Comparison of ENCODE assay signal across 9 mouse cellular contexts in the genomic region with DNA sequence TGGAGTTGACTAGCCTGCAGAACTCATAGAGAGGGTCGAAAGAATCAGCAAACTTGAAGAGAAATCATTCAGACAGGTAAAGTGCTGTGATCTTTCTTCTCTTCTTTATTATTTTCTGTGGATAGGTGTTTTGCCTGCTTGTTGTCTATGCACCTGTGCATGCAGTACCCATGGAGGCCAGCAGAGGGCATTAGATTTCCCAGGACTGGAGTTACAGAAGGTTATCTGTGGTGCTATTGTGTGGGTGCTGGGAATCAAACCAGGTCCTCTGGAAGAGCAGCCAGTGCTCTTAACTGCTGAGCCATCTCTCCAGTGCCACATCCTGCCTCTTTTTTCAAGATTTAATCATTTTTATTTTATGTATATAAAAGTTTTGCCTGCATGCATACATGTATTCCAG. TPM values are rescaled to one million over a fixed set of nuclear protein-coding genes. Genes with fewer than 3 reads are reported as not detected.
DNase-seq lines count a peak whose midpoint lies in the region; ATAC-seq and TF ChIP-seq lines count a peak whose summit lies in the region.
"Had no signal": no experiment of that assay in that cellular context is flagged by ENCODE, and none has a peak within 500 bp of the region (broad histone marks: within the 10 kb centered on the region; RNA-seq: fewer than 3 reads in every experiment).

No protein-coding gene starts in this region.

- DNase-seq in gastrocnemius, adult 2 months: no peak
- no peak for DNase-seq in gastrocnemius, adult 8-10 months (ENCODE audit: low spot score in 2 of 2)
- peak; percentile 39 to 78 for DNase-seq in spleen, postnatal 4 days (ENCODE audit: low spot score in 2 of 2)
- DNase-seq in spleen, postnatal 36 days (ENCODE audit: low spot score in 2 of 2): no peak
- DNase-seq in lung, postnatal 10 days: peak; percentile 13
- no peak for DNase-seq in urinary bladder, postnatal 4 days (ENCODE audit: low spot score in 2 of 2)
- DNase-seq in frontal cortex, postnatal 25 days (ENCODE audit: low spot score in 2 of 2): no peak

- no peak for ATAC-seq in megakaryocyte, adult 5-6 weeks (ENCODE audit: poor library complexity, severe bottlenecking)

- TF ChIP-seq CTCF in gastrocnemius, adult 2 months (IDR thresholded peaks at IDR 0.05): peak; percentile 63

- no peak overlapping the region for H3K27ac ChIP-seq in gastrocnemius, adult 2 months

- intact Hi-C loops in gastrocnemius, adult 2 months (cut with DNase I): no loop called here

- no peak overlapping the region for H3K4me3 ChIP-seq in gastrocnemius, adult 2 months
- H3K4me3 ChIP-seq: erythroblast, embryonic 14.5 days had no signal

RNA-seq across cellular contexts. Expression of a gene that starts 28.7 kb away (rescaled TPM):
- 1 to 10 TPM in 1 of 2 experiments, under 1 TPM in 1; 0.97 to 1.1 TPM for total RNA-seq in gastrocnemius, adult 2 months (2021)
- 1 to 10 TPM in 2 of 4 experiments, under 1 TPM in 2; 0.34 to 1.5 (median 0.98) TPM for total RNA-seq in gastrocnemius, adult 8-10 months (2022)
- total RNA-seq in megakaryocyte, adult 5-6 weeks (2015): 10.7 and 12.2 TPM in 2 replicates
- total RNA-seq in megakaryocyte, adult 5-6 weeks (2017): 26.1 and 30.9 TPM in 2 replicates

RNA-seq across cellular contexts. Expression of a gene that starts 42.9 kb away (rescaled TPM):
- under 1 TPM in 1 of 2 experiments, not detected in 1; 0.97 TPM for total RNA-seq in gastrocnemius, adult 2 months (2021)
- total RNA-seq in gastrocnemius, adult 8-10 months (2022): under 1 TPM in 1 of 4 experiments, not detected in 3; 0.94 TPM
- 44.4 and 49.1 TPM in 2 replicates for total RNA-seq in megakaryocyte, adult 5-6 weeks (2015)
- total RNA-seq in megakaryocyte, adult 5-6 weeks (2017): 39.6 and 42.3 TPM in 2 replicates

RNA-seq across cellular contexts. Expression of a gene that starts 50.0 kb away (rescaled TPM):
- 10 to 100 TPM; 26.0 to 28.5 TPM for total RNA-seq in gastrocnemius, adult 2 months (2021)
- 10 to 100 TPM; 21.6 to 26.7 (median 24.6) TPM for total RNA-seq in gastrocnemius, adult 8-10 months (2022)
- total RNA-seq in megakaryocyte, adult 5-6 weeks (2015): 14.9 and 15.3 TPM in 2 replicates
- 24.7 and 27.7 TPM in 2 replicates for total RNA-seq in megakaryocyte, adult 5-6 weeks (2017)

Comparison
In these comparisons a context has a peak if more than half of its experiments do, and no peak if none do; other contexts are left out.
1. DNase-seq: peak in spleen, postnatal 4 days (2 of 2) and lung, postnatal 10 days (single experiment); none in gastrocnemius, adult 2 months (single experiment), gastrocnemius, adult 8-10 months (0 of 2), spleen, postnatal 36 days (0 of 2), urinary bladder, postnatal 4 days (0 of 2) and frontal cortex, postnatal 25 days (0 of 2).
2. RNA of a gene that starts 28.7 kb away (total RNA-seq): 10.7 to 30.9 TPM in megakaryocyte, adult 5-6 weeks; 0.34 to 1.5 TPM in gastrocnemius, adult 8-10 months and 0.97 to 1.1 TPM in gastrocnemius, adult 2 months; every median in the first group is over 4 times any median in the second.
3. RNA of a gene that starts 42.9 kb away (total RNA-seq): 39.6 to 49.1 TPM in megakaryocyte, adult 5-6 weeks; 0.97 TPM in gastrocnemius, adult 2 months and 0.94 TPM in gastrocnemius, adult 8-10 months; every median in the first group is over 10 times any median in the second.